Mouse (Mus musculus) kidney, embryonic 15.5 days (tissue): ENCODE data around the gene Zrsr1. TPM values are rescaled to one million over a fixed set of nuclear protein-coding genes. Genes with fewer than 3 reads are reported as not detected.

ENCODE experiments used
- ATAC-seq: fragments of 200-750 bp; cut with Nextera tagmentation; replicated peaks from 2 replicates; pipeline ENCODE4 v1.8.0; 2017; ENCODE audit warnings: moderate TSS enrichment; ENCODE audit not compliant: low FRiP score
- H3K27ac ChIP-seq: fragments of 300-500 bp; sonication (generic); 2 replicates; pipeline ENCODE4 v1.5.1; 2015; ENCODE audit warnings: mild to moderate bottlenecking, inconsistent platforms
- H3K27me3 ChIP-seq: fragments of 300-500 bp; sonication (generic); 2 replicates; pipeline ENCODE4 v1.6.1; 2015; ENCODE audit warnings: inconsistent platforms
- H3K36me3 ChIP-seq: fragments of 300-500 bp; sonication (generic); 2 replicates; pipeline ENCODE4 v1.6.1; 2015; ENCODE audit warnings: inconsistent platforms
- H3K4me1 ChIP-seq: fragments of 300-500 bp; sonication (generic); 2 replicates; pipeline ENCODE4 v1.6.1; 2015; ENCODE audit warnings: inconsistent platforms
- H3K4me2 ChIP-seq: fragments of 300-500 bp; sonication (generic); 2 replicates; pipeline ENCODE4 v1.6.1; 2015; ENCODE audit warnings: moderate library complexity, mild to moderate bottlenecking, inconsistent platforms
- H3K4me3 ChIP-seq: fragments of 300-500 bp; sonication (generic); replicated peaks from 2 replicates; pipeline ENCODE4 v1.5.1; 2015; ENCODE audit warnings: mild to moderate bottlenecking, inconsistent platforms
- H3K9ac ChIP-seq: fragments of 300-500 bp; sonication (generic); 2 replicates; pipeline ENCODE4 v1.6.1; 2015; ENCODE audit warnings: mild to moderate bottlenecking, inconsistent platforms
- H3K9me3 ChIP-seq: fragments of 300-500 bp; sonication (generic); replicated peaks from 2 replicates; pipeline ENCODE4 v1.6.1; 2016; ENCODE audit warnings: inconsistent platforms
- WGBS: fragments of 180-500 bp; shearing (Covaris S2); methylation state at CpG from one replicate; pipeline ENCODE4 v1.1.7; 2015; ENCODE audit warnings: mixed read lengths; 5-methylcytosine and 5-hydroxymethylcytosine counted together
- polyA plus RNA-seq: library from polyadenylated mRNA; unstranded; fragments of >200 nt; fragmentation: Nextera tagmentation; extraction: Ambion mirVana; gene quantifications from 2 replicates; pipeline ENCODE4 v1.2.1, GENCODE M21; 2015

Gene Zrsr1
- polyA plus RNA-seq, 1 experiment from 2014 or later = 3.8 TPM

DNA sequence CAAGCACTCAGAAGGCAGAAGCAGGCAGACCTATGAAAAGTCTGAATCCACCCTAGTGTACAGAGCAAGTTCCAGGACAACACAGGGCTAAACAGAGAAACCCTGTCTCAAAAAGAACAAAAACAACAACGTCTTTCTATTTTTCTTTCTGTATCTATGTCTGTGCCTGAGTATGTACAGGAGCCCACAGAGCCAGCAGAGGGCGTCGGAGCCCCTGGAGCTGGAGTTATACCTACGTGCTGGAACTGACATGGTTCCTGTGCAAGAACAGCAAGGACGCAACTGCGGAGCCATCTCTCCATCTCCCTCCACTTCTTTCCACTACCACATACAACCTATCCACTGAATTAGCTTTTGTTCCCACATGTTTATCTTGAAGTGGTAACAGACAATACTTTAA lies 21.7 kb upstream of the Zrsr1 start:
- H3K27me3 ChIP-seq = no peaks in the 10 kb centered on the region
- H3K27ac ChIP-seq = no peak overlapping the region
- H3K9me3 ChIP-seq = no peaks in the 10 kb centered on the region
- 95% methylated on average over 6 of the region's 6 CpGs for WGBS
- no peaks in the 10 kb centered on the region for H3K4me1 ChIP-seq
- no peak overlapping the region for H3K4me3 ChIP-seq
- no peak overlapping the region for H3K4me2 ChIP-seq
- no peak overlapping the region for H3K9ac ChIP-seq
- no peak for ATAC-seq
- peaks cover 16% of the 10 kb centered on the region for H3K36me3 ChIP-seq

DNA sequence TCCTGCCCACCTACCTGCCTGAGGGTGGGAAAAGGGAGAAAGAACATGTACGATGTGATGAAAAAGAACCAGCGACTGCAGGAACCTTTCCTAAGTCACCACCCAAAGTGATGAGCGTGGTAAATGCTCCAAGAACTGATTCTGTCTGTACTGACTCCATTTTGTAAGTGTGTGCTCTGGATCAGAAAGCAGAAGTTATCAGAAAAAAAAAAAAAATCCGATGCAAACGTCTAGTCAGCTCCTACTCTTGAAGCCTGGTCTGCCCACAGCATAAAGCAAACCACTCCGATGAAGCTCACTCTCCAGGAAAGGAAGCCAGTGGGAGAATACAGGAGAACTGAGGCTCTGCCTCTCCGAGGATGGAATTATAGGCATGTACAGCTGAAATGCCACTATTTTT lies 19.1 kb upstream of the Zrsr1 start:
- Histone ChIP-seq H3K27ac (no peak overlapping the region), H3K4me2 (no peak overlapping the region), H3K27me3 (no peaks in the 10 kb centered on the region), H3K4me3 (no peak overlapping the region), H3K4me1 (no peaks in the 10 kb centered on the region), H3K9ac (no peak overlapping the region), H3K9me3 (no peaks in the 10 kb centered on the region), H3K36me3 (peaks cover 31% of the 10 kb centered on the region)
- WGBS = 94% methylated on average over 7 of the region's 7 CpGs
- ATAC-seq = no peak

DNA sequence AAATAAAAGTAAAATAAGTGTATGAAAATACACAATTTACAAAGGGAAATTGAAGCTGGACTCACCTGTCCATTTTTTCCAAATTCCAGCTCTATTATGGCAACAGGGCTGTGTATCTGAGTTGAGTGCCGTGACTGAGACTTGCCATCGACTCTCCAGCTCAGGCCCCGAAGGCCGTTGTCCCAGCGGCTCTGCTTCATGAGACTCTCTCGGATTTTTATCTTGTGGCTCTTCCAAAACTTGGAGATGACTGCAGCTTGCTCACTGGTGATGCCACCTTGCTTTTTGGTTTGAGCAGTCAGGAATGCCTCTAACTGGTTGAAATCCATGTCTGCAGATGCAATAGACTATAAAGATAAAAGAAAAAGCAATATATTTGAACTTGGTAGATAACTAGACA lies 15.5 kb upstream of the Zrsr1 start:
- Histone ChIP-seq H3K36me3 (peaks cover 27% of the 10 kb centered on the region), H3K4me3 (no peak overlapping the region), H3K9ac (no peak overlapping the region), H3K4me2 (no peak overlapping the region), H3K27me3 (no peaks in the 10 kb centered on the region), H3K9me3 (no peaks in the 10 kb centered on the region), H3K27ac (no peak overlapping the region), H3K4me1 (no peaks in the 10 kb centered on the region)
- no peak for ATAC-seq
- WGBS = 90% methylated on average over 6 of the region's 6 CpGs

DNA sequence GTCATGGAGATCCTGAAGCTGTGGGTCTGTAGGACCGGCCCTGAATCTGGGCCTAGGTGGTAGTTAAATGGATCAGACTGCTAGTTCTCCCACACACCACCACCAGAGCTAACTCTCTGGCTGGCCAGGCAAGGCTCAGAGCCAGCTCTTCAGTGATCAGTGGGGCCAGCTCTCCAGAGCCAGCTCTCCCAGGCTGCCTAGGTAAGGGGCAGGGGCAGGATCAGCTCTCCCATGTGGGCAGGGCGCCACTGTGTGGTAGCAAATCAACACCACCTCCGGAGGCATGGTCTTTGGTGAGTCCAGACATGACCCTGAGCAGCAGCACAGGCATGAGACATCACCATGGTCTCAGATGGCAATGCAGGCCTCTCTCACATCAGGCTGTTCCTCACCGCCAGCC lies 15.0 kb upstream of the Zrsr1 start:
- Histone ChIP-seq H3K4me3 (no peak overlapping the region), H3K27ac (no peak overlapping the region), H3K9me3 (no peaks in the 10 kb centered on the region), H3K27me3 (no peaks in the 10 kb centered on the region), H3K4me2 (no peak overlapping the region), H3K36me3 (peaks cover 25% of the 10 kb centered on the region), H3K9ac (no peak overlapping the region), H3K4me1 (no peaks in the 10 kb centered on the region)
- ATAC-seq = peak; percentile 60; the same call in 1 of the 2 replicates
- 80% methylated on average over 4 of the region's 4 CpGs for WGBS

DNA sequence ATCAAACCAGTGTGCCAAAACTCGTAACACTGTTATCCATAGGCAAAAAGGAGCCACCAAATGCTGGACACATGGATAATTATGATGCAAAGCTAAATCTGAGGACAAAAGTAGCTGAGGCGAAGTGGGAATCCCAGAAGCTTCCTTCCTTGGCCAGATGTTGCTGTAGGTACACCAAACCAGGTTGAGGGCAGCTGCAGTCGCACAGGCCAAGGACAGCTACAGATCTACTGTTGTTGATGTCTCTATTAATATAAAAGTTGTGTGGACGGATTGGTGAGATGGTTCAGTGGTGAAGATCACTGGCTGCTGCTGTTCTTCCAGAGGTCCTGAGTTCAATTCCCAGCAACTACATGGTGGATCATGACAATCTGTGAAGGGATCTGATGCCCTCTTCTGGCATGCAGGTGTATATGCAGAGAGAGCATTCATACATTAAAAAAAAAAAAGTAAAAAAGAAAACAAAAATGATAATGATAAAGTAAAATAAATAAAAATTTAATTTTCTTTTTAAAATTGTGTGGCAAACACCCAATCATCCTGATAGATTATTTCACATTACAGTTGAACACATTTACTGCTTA lies 13.9 kb upstream of the Zrsr1 start:
- Histone ChIP-seq H3K9me3 (no peaks in the 10 kb centered on the region), H3K9ac (no peak overlapping the region), H3K27ac (no peak overlapping the region), H3K4me3 (no peak overlapping the region), H3K36me3 (peaks cover 21% of the 10 kb centered on the region), H3K4me2 (no peak overlapping the region), H3K4me1 (no peaks in the 10 kb centered on the region), H3K27me3 (no peaks in the 10 kb centered on the region)
- ATAC-seq = no peak
- 96% methylated on average over 4 of the region's 4 CpGs for WGBS

DNA sequence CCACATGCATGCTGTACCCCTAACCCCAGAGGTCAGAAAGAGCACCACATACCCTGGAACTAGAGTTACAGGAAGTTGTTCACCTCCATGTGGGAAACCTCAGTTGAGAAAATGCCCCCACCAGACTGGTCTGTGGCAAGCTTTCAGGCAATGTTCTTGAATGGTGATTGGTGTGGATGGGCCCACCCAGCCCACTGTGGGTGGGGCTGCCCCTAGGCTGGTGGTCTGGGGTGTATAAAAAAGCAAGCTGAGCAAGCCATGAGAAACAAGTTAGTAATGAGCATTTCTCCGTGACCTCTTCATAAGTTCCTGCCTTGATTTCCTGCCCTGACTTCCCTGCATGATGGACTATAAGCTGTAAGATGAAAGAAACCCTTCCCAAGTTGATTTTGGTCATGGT lies 9.7 kb upstream of the Zrsr1 start:
- no peaks in the 10 kb centered on the region for H3K27me3 ChIP-seq
- no peak overlapping the region for H3K4me2 ChIP-seq
- no peak overlapping the region for H3K9ac ChIP-seq
- no peak overlapping the region for H3K27ac ChIP-seq
- H3K36me3 ChIP-seq = peaks cover 9% of the 10 kb centered on the region
- 97% methylated on average over 1 of the region's 1 CpGs for WGBS
- 0 out of 2 replicates have a peak, but pooled peaks have one; percentile 43 for ATAC-seq
- H3K4me3 ChIP-seq = no peak overlapping the region
- no peaks in the 10 kb centered on the region for H3K4me1 ChIP-seq
- peaks cover 11% of the 10 kb centered on the region; the same call in 1 of the 2 replicates for H3K9me3 ChIP-seq

DNA sequence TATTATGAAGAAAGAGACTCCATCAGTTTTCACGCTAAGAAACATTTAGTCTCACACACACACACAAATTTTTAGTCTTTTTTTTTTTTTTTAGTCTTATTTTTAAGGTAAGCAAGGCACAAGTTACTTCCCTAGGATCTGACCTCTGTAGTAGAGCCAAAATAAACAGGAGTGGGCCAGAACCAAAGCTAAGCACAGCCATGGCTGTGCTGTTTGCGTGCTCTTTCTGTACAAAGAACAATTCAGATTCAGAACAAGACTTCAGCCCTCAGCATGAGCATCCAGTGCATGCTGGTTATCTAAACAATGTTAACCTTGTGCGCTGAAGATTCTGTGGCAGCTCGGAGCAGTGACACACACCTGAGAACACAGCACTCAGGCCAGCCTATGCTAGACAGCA lies 7.4 kb upstream of the Zrsr1 start:
- Histone ChIP-seq H3K9me3 (peaks cover 12% of the 10 kb centered on the region; the same call in 1 of the 2 replicates), H3K36me3 (peaks cover 11% of the 10 kb centered on the region), H3K27ac (no peak overlapping the region), H3K4me2 (no peak overlapping the region), H3K4me1 (no peaks in the 10 kb centered on the region), H3K9ac (no peak overlapping the region), H3K4me3 (no peak overlapping the region), H3K27me3 (no peaks in the 10 kb centered on the region)
- ATAC-seq = no peak
- WGBS = 75% methylated on average over 4 of the region's 4 CpGs

DNA sequence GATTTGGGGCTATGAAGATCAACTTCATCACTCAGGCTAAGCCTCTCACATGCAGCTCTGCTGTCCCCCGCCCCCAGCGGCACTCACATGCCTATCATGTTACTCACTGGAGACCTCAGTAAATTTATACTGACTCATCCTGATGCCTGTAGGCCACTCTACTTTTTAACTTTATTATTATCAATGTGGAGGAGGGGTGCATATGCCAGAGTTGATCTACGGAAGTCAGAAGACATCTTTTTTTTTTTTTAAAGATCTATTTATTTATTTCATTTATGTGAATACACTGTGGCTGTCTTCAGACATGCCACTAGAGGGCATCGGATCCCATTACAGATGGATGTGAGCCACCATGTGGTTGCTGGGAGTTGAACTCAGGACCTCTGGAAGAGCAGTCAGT lies 6.3 kb upstream of the Zrsr1 start:
- H3K9ac ChIP-seq = no peak overlapping the region
- no peaks in the 10 kb centered on the region for H3K27me3 ChIP-seq
- no peak; the same call in 1 of the 2 replicates for ATAC-seq
- peaks cover 14% of the 10 kb centered on the region; the same call in 1 of the 2 replicates for H3K9me3 ChIP-seq
- no peak overlapping the region for H3K27ac ChIP-seq
- H3K4me3 ChIP-seq = no peak overlapping the region
- H3K36me3 ChIP-seq = peaks cover 16% of the 10 kb centered on the region
- no peak overlapping the region for H3K4me2 ChIP-seq
- H3K4me1 ChIP-seq = no peaks in the 10 kb centered on the region
- 67% methylated on average over 4 of the region's 4 CpGs for WGBS

DNA sequence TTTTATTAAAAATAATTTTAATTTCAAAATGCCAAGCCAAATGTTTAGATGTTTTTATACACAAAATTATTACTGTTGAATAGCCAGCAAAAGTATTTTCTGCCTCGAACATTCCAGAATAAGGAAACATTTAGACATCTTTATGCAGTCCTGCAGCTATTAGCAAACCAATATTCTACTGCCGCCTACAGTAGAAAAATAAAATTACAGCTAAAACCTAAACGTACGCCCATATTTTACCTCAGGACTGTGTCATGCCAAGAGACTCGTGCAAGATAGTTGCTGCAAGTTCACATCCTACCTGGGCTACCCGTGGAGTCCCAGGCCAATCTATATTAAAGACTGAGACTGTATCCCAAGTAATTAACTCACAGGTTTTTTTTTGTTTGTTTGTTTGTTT lies 2.3 kb upstream of the Zrsr1 start:
- peaks cover 31% of the 10 kb centered on the region for H3K9me3 ChIP-seq
- peaks cover 6% of the 10 kb centered on the region for H3K4me1 ChIP-seq
- no peak overlapping the region for H3K27ac ChIP-seq
- H3K4me3 ChIP-seq = no peak overlapping the region
- no peak for ATAC-seq
- H3K36me3 ChIP-seq = peaks cover 48% of the 10 kb centered on the region
- WGBS = 63% methylated on average over 6 of the region's 6 CpGs
- H3K4me2 ChIP-seq = no peak overlapping the region
- H3K27me3 ChIP-seq = no peaks in the 10 kb centered on the region
- H3K9ac ChIP-seq = no peak overlapping the region

DNA sequence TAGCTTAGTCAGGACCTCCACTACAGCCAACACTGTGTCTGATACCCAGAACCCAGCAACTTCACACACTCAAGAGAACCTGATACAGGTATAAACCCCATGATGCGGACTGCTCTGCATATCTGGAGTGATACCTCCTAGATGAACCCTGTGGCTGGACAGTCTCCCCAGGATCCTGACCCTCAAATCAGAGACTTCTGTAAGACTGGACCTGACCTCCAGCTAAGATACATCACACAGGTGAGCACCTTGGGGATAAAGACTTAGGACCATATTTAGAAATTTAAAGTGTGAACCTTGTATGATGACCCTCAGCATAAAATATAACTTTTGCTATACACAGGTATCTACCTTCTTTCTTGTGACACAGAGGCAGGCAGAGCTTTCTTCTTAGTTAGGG lies 1.3 kb upstream of the Zrsr1 start:
- Histone ChIP-seq H3K4me2 (no peak overlapping the region), H3K36me3 (peaks cover 48% of the 10 kb centered on the region), H3K4me3 (no peak overlapping the region), H3K4me1 (peaks cover 8% of the 10 kb centered on the region), H3K9me3 (peaks cover 31% of the 10 kb centered on the region), H3K27ac (no peak overlapping the region), H3K9ac (no peak overlapping the region), H3K27me3 (no peaks in the 10 kb centered on the region)
- ATAC-seq = no peak
- WGBS = 97% methylated on average over 1 of the region's 1 CpGs

DNA sequence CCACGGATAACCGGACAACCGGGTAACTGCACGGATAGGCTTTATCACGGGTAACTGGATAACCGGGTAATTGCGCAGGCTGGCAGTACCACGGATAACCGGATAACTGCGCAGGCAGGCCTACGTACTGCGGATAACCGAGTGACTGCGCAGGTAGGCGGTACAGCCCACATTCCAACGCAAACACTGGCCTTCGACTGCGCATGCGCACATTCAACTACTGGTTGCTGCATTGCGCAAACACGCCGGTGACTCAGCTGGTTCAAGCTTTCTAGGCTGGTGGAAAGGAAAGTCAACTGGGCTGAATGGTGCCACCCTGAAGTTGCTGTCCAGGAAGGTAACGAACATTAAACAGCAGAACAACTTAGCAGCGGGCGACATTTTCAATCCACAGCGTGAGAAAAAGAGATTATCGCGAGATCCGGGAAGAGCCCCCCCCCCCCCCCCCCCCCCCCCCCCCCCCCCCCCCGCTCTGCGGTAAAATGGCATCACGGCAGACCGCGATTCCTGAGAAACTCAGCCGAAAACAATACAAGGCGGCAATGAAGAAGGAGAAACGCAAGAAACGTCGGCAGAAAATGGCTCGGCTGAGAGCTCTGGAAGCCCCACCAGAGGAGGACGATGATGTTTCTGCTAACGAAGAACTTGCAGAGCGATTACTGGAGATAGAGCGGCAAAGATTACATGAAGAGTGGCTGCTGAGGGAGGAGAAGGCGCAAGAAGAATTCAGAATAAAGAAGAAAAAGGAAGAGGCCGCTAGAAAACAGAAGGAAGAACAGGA lies 1.1 kb downstream of the Zrsr1 start:
- peak overlapping the region; percentile 51 for H3K4me3 ChIP-seq
- H3K9me3 ChIP-seq = peaks cover 20% of the 10 kb centered on the region
- peak; percentile 69 for ATAC-seq
- H3K27me3 ChIP-seq = no peaks in the 10 kb centered on the region
- WGBS = 50% methylated on average over 42 of the region's 46 CpGs
- H3K36me3 ChIP-seq = peaks cover 56% of the 10 kb centered on the region
- H3K27ac ChIP-seq = peak overlapping the region; percentile 86
- H3K9ac ChIP-seq = peak overlapping the region; percentile 50
- peak overlapping the region; percentile 67 for H3K4me2 ChIP-seq
- H3K4me1 ChIP-seq = peaks cover 15% of the 10 kb centered on the region

DNA sequence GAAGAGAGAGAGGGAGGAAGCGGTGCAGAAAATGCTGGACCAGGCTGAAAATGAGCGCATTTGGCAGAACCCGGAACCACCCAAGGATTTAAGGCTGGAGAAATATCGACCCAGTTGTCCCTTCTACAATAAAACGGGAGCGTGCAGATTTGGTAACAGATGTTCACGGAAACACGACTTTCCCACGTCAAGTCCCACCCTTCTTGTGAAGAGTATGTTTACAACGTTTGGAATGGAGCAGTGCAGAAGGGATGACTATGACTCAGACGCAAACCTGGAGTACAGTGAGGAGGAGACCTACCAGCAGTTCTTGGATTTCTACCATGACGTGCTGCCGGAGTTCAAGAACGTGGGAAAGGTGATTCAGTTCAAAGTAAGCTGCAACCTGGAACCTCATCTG lies 1.8 kb downstream of the Zrsr1 start:
- WGBS = 49% methylated on average over 14 of the region's 14 CpGs
- no peak for ATAC-seq
- Histone ChIP-seq H3K27ac (peak overlapping the region; percentile 73), H3K27me3 (no peaks in the 10 kb centered on the region), H3K4me2 (peak overlapping the region; percentile 60), H3K4me1 (peaks cover 15% of the 10 kb centered on the region), H3K4me3 (peak overlapping the region; percentile 51), H3K36me3 (peaks cover 62% of the 10 kb centered on the region), H3K9ac (peak overlapping the region; percentile 50), H3K9me3 (peaks cover 20% of the 10 kb centered on the region)
